Mouse (Mus musculus): ENCODE measurements around the gene Cldn17.

GRCm38 (mm10) chr16:88506338-88506737 lies 440 bp downstream of the Cldn17 start:
- no peak for TF ChIP-seq CTCF (IDR thresholded peaks at IDR 0.05; ENCODE audit: control insufficient read depth, insufficient read depth, low read length)
- no peak for TF ChIP-seq POLR2A (IDR thresholded peaks at IDR 0.05; ENCODE audit: borderline replicate concordance, control insufficient read depth, low read depth, low read length)
